Mouse (Mus musculus): ENCODE measurements around the gene Proser1.

Proser1 gene

GRCm38 (mm10) chr3:53463046-53463764 is at the start of gene Proser1, which contains the start of gene Nhlrc3:
Gene Proser1 (plus strand): TSS chr3:53463666.
Gene Nhlrc3 (minus strand): TSS chr3:53463332.
- DNase-seq = peak; percentile 97

- DNase-seq = no peak
Measured at GRCm38 (mm10) chr3:53413959-53414358, 49.5 kb upstream of the Proser1 start.

- DNase-seq = peak; percentile 48
Measured at GRCm38 (mm10) chr3:53416036-53416506, 47.4 kb upstream of the Proser1 start.

GRCm38 (mm10) chr3:53417701-53418100 is 45.8 kb upstream of the Proser1 start:
- DNase-seq = no peak

GRCm38 (mm10) chr3:53421656-53422055 is 41.8 kb upstream of the Proser1 start:
- DNase-seq = no peak

GRCm38 (mm10) chr3:53422691-53423090 is 40.8 kb upstream of the Proser1 start:
- no peak for DNase-seq

- no peak for DNase-seq
Measured at GRCm38 (mm10) chr3:53423576-53423975, 39.9 kb upstream of the Proser1 start.

GRCm38 (mm10) chr3:53434610-53435009 is 28.9 kb upstream of the Proser1 start:
- no peak for DNase-seq

GRCm38 (mm10) chr3:53436550-53436949 is 26.9 kb upstream of the Proser1 start:
- DNase-seq = no peak

- no peak for DNase-seq
Measured at GRCm38 (mm10) chr3:53445540-53445939, 17.9 kb upstream of the Proser1 start.

- no peak for DNase-seq
Measured at GRCm38 (mm10) chr3:53446801-53447200, 16.7 kb upstream of the Proser1 start.

- peak; percentile 65 for DNase-seq
Measured at GRCm38 (mm10) chr3:53448208-53448607, 15.3 kb upstream of the Proser1 start.

GRCm38 (mm10) chr3:53450666-53451065 is 12.8 kb upstream of the Proser1 start:
- DNase-seq = no peak

GRCm38 (mm10) chr3:53452351-53452750 is 11.1 kb upstream of the Proser1 start:
- DNase-seq = no peak

- DNase-seq = no peak
Measured at GRCm38 (mm10) chr3:53453346-53453745, 10.1 kb upstream of the Proser1 start.

- no peak for DNase-seq
Measured at GRCm38 (mm10) chr3:53454005-53454404, 9.5 kb upstream of the Proser1 start.

GRCm38 (mm10) chr3:53454561-53454960 is 8.9 kb upstream of the Proser1 start:
- DNase-seq = no peak

GRCm38 (mm10) chr3:53454984-53455383 is 8.5 kb upstream of the Proser1 start:
- DNase-seq = no peak

GRCm38 (mm10) chr3:53457750-53458149 is 5.7 kb upstream of the Proser1 start:
- DNase-seq = no peak

GRCm38 (mm10) chr3:53460106-53460505 is 3.4 kb upstream of the Proser1 start:
- DNase-seq = peak; percentile 51

- DNase-seq = no peak
Measured at GRCm38 (mm10) chr3:53462701-53463045, 793 bp upstream of the Proser1 start.

- no peak for DNase-seq
Measured at GRCm38 (mm10) chr3:53463765-53464114, 274 bp downstream of the Proser1 start.

GRCm38 (mm10) chr3:53464146-53464698 is 756 bp downstream of the Proser1 start:
- DNase-seq = no peak

- DNase-seq = peak; percentile 23
Measured at GRCm38 (mm10) chr3:53465330-53465729, 1.9 kb downstream of the Proser1 start.

GRCm38 (mm10) chr3:53466481-53466880 is 3.0 kb downstream of the Proser1 start:
- no peak for DNase-seq
